Mouse (Mus musculus) ES-E14 (cell line): Measurements from ENCODE around the gene Ipcef1. TPM values are rescaled to one million over a fixed set of nuclear protein-coding genes. Genes with fewer than 3 reads are reported as not detected.

Source experiments
- DNase-seq: peaks from one replicate; pipeline ENCODE4 v3.0.0-alpha.2; 2013; ENCODE audit warnings: low read depth, low spot score
- H3K27ac ChIP-seq: 2 replicates; pipeline ENCODE4 v1.5.1; 2012; ENCODE audit warnings: low read depth, mild to moderate bottlenecking, low read length, moderate library complexity, mixed read lengths; ENCODE audit not compliant: poor library complexity, insufficient read depth, severe bottlenecking
- H3K36me3 ChIP-seq: 2 replicates; pipeline ENCODE4 v1.6.1; 2012; ENCODE audit warnings: mild to moderate bottlenecking, low read length, moderate library complexity, mixed read lengths; ENCODE audit not compliant: control insufficient read depth, poor library complexity, insufficient read depth, severe bottlenecking
- H3K4me1 ChIP-seq, 2 experiments: fragments of 150-350 bp in 1 of 2; sonication (generic) in 1 of 2; 2 replicates each; pipeline ENCODE4 v1.6.1; 2012; ENCODE audit warnings: low read length in 2 of 2, mild to moderate bottlenecking in 1 of 2, mixed read lengths in 1 of 2; ENCODE audit not compliant: control insufficient read depth in 2 of 2, insufficient read depth in 2 of 2, poor library complexity in 1 of 2
- H3K4me3 ChIP-seq, 2 experiments: fragments of 150-350 bp in 1 of 2; sonication (generic) in 1 of 2; 2 replicates each; pipeline ENCODE4 v1.5.1; 2012; ENCODE audit warnings: low read length in 2 of 2, low read depth in 1 of 2, mild to moderate bottlenecking in 1 of 2, mixed read lengths in 1 of 2; ENCODE audit not compliant: insufficient read depth in 1 of 2, poor library complexity in 1 of 2, severe bottlenecking in 1 of 2
- H3K9ac ChIP-seq: 2 replicates; pipeline ENCODE4 v1.6.1; 2012; ENCODE audit warnings: low read depth, mild to moderate bottlenecking, low read length, mixed read lengths; ENCODE audit not compliant: poor library complexity, insufficient read depth, severe bottlenecking
- H3K9me3 ChIP-seq: fragments of 150-350 bp; sonication (generic); 2 replicates; pipeline ENCODE4 v1.6.1; 2012; ENCODE audit warnings: low read depth, mild to moderate bottlenecking, low read length; ENCODE audit not compliant: control insufficient read depth, insufficient read depth
- CHD2 ChIP-seq: IDR thresholded peaks from 2 replicates; pipeline ENCODE4 v1.6.1; 2014; ENCODE audit warnings: mild to moderate bottlenecking, low read depth, low read length, inconsistent platforms
- HCFC1 ChIP-seq: IDR thresholded peaks from 2 replicates; pipeline ENCODE4 v1.6.1; 2012; ENCODE audit warnings: low read length, inconsistent platforms, borderline replicate concordance; ENCODE audit not compliant: insufficient read depth
- MAFK ChIP-seq: IDR thresholded peaks from 2 replicates; pipeline ENCODE4 v1.6.1; 2014; ENCODE audit warnings: mild to moderate bottlenecking, low read depth, low read length, inconsistent platforms; ENCODE audit not compliant: insufficient read depth
- ZC3H11A ChIP-seq: IDR thresholded peaks from 2 replicates; pipeline ENCODE4 v1.6.1; 2012; ENCODE audit warnings: low read depth, mild to moderate bottlenecking, inconsistent platforms, low read length, borderline replicate concordance
- ZNF384 ChIP-seq: IDR thresholded peaks from 2 replicates; pipeline ENCODE4 v1.6.1; 2012; ENCODE audit warnings: low read depth, low read length, inconsistent platforms
- in situ Hi-C, 2 experiments: fragments of 600-800 bp; cut with MboI; formaldehyde crosslinking; loops; one replicate each; pipeline ENCODE4 v1.15.1; 2025; ENCODE audit warnings: low sequenced_read_pairs in 2 of 2, inconsistent platforms in 1 of 2; ENCODE audit not compliant: unreplicated experiment in 2 of 2
- total RNA-seq: library from RNA; depleted of rRNA; stranded (reverse); fragments of 300-350 nt; gene quantifications from 2 replicates; pipeline ENCODE4 v1.2.3, GENCODE M21; 2012

Gene Ipcef1
- total RNA-seq, 1 experiment: 0.13 TPM

- no peak for TF ChIP-seq HCFC1
- no peak for TF ChIP-seq CHD2
- no peak for TF ChIP-seq MAFK
- no peak for TF ChIP-seq ZNF384
- no peak for TF ChIP-seq ZC3H11A
- no peak for DNase-seq
- Histone ChIP-seq H3K4me1 (no peaks in the 10 kb centered on the region), H3K4me3 (no peak overlapping the region), H3K9ac (no peak overlapping the region), H3K36me3 (no peaks in the 10 kb centered on the region), H3K9me3 (no peaks in the 10 kb centered on the region), H3K27ac (no peak overlapping the region)
- in situ Hi-C loops: no loop called here
Measured at GRCm38 (mm10) chr10:7047919-7048291, 4.4 kb downstream of the Ipcef1 start.

- in situ Hi-C loops: no loop called here
- Histone ChIP-seq H3K9me3 (no peaks in the 10 kb centered on the region), H3K36me3 (no peaks in the 10 kb centered on the region), H3K9ac (no peak overlapping the region), H3K27ac (no peak overlapping the region), H3K4me1 (no peaks in the 10 kb centered on the region), H3K4me3 (no peak overlapping the region)
- TF ChIP-seq CHD2: no peak
- TF ChIP-seq MAFK: no peak
- TF ChIP-seq ZNF384: no peak
- no peak for TF ChIP-seq HCFC1
- no peak for TF ChIP-seq ZC3H11A
- DNase-seq: no peak
Measured at GRCm38 (mm10) chr10:7047288-7047918, 4.9 kb downstream of the Ipcef1 start.

- no peaks in the 10 kb centered on the region for H3K9me3 ChIP-seq
- in situ Hi-C loops: no loop called here
- no peak overlapping the region for H3K27ac ChIP-seq
- H3K4me1 ChIP-seq: no peaks in the 10 kb centered on the region
- no peak for TF ChIP-seq CHD2
- TF ChIP-seq ZNF384: no peak
- TF ChIP-seq HCFC1: no peak
- no peak for TF ChIP-seq MAFK
- no peak for TF ChIP-seq ZC3H11A
- DNase-seq: no peak
- no peak overlapping the region for H3K4me3 ChIP-seq
- no peak overlapping the region for H3K9ac ChIP-seq
- H3K36me3 ChIP-seq: no peaks in the 10 kb centered on the region
Measured at GRCm38 (mm10) chr10:7043896-7044295, 8.4 kb downstream of the Ipcef1 start.

GRCm38 (mm10) chr10:7041032-7041431, 11.2 kb downstream of the Ipcef1 start:
- Histone ChIP-seq H3K4me1 (no peaks in the 10 kb centered on the region), H3K36me3 (no peaks in the 10 kb centered on the region), H3K27ac (no peak overlapping the region), H3K4me3 (no peak overlapping the region), H3K9ac (no peak overlapping the region), H3K9me3 (no peaks in the 10 kb centered on the region)
- no peak for DNase-seq
- in situ Hi-C loops: no loop called here
- TF ChIP-seq HCFC1: no peak
- no peak for TF ChIP-seq ZNF384
- no peak for TF ChIP-seq ZC3H11A
- TF ChIP-seq MAFK: no peak
- no peak for TF ChIP-seq CHD2

- no peaks in the 10 kb centered on the region for H3K9me3 ChIP-seq
- TF ChIP-seq CHD2: no peak
- no peak for TF ChIP-seq ZC3H11A
- TF ChIP-seq MAFK: no peak
- TF ChIP-seq HCFC1: no peak
- TF ChIP-seq ZNF384: no peak
- no peak for DNase-seq
Measured at GRCm38 (mm10) chr10:7037194-7037593, 15.1 kb downstream of the Ipcef1 start.

More at GRCm38 (mm10) chr10:7037194-7037593, 15.1 kb downstream of the Ipcef1 start:
- no peak overlapping the region for H3K4me3 ChIP-seq
- no peaks in the 10 kb centered on the region for H3K36me3 ChIP-seq
- in situ Hi-C loops: no loop called here
- H3K9ac ChIP-seq: no peak overlapping the region
- no peaks in the 10 kb centered on the region for H3K4me1 ChIP-seq
- no peak overlapping the region for H3K27ac ChIP-seq
